Mouse (Mus musculus) Muller cell, postnatal 12 days (primary cell): ENCODE measurements around the gene Mov10l1.

Experiments
- DNase-seq: peaks from one replicate; pipeline ENCODE4 v3.0.0-alpha.2; 2015; ENCODE audit errors: inconsistent ontology term

The Mov10l1 gene

GRCm38 (mm10) chr15:88982534-88983079 lies at the start of gene Mov10l1:
Mov10l1 (plus strand) TSS chr15:88982909.
- no peak for DNase-seq

GRCm38 (mm10) chr15:88934141-88934540 lies 48.6 kb upstream of the Mov10l1 start:
- DNase-seq: peak; percentile 11

GRCm38 (mm10) chr15:88936619-88937290 lies 46.0 kb upstream of the Mov10l1 start:
- DNase-seq: peak; percentile 56

- no peak for DNase-seq
These were observed 45.4 kb upstream of the Mov10l1 start for GRCm38 (mm10) chr15:88937291-88937650.

- DNase-seq: no peak
These were observed 39.9 kb upstream of the Mov10l1 start for GRCm38 (mm10) chr15:88942783-88943182.

- DNase-seq: peak; percentile 59
These were observed 38.7 kb upstream of the Mov10l1 start for GRCm38 (mm10) chr15:88943896-88944551.

GRCm38 (mm10) chr15:88946851-88947250 lies 35.9 kb upstream of the Mov10l1 start:
- DNase-seq: no peak

GRCm38 (mm10) chr15:88951246-88951645 lies 31.5 kb upstream of the Mov10l1 start:
- no peak for DNase-seq

- DNase-seq: peak; percentile 4
These were observed 28.2 kb upstream of the Mov10l1 start, which contains the start of gene Ttll8 for GRCm38 (mm10) chr15:88954368-88955072. Ttll8 (minus strand) TSS chr15:88954418.

GRCm38 (mm10) chr15:88955342-88955741 lies 27.4 kb upstream of the Mov10l1 start:
- DNase-seq: no peak

GRCm38 (mm10) chr15:88957522-88957921 lies 25.2 kb upstream of the Mov10l1 start:
- peak; percentile 68 for DNase-seq

- no peak for DNase-seq
These were observed 18.6 kb upstream of the Mov10l1 start for GRCm38 (mm10) chr15:88964070-88964578.

- no peak for DNase-seq
These were observed 10.4 kb upstream of the Mov10l1 start for GRCm38 (mm10) chr15:88972300-88972699.

GRCm38 (mm10) chr15:88978281-88979137 lies 4.2 kb upstream of the Mov10l1 start, which contains the start of gene Mlc1:
Mlc1 (minus strand) TSS chr15:88979007.
- DNase-seq: peak; percentile 91

GRCm38 (mm10) chr15:88979138-88979446 lies 3.6 kb upstream of the Mov10l1 start:
- no peak for DNase-seq

GRCm38 (mm10) chr15:88989236-88989635 lies 6.5 kb downstream of the Mov10l1 start:
- no peak for DNase-seq

- DNase-seq: no peak
These were observed 15.9 kb downstream of the Mov10l1 start for GRCm38 (mm10) chr15:88998636-88999035.

GRCm38 (mm10) chr15:88999124-88999523 lies 16.4 kb downstream of the Mov10l1 start:
- DNase-seq: peak; percentile 16

- no peak for DNase-seq
These were observed 17.7 kb downstream of the Mov10l1 start for GRCm38 (mm10) chr15:89000367-89000766.

GRCm38 (mm10) chr15:89001245-89001644 lies 18.5 kb downstream of the Mov10l1 start:
- no peak for DNase-seq

GRCm38 (mm10) chr15:89007002-89007401 lies 24.3 kb downstream of the Mov10l1 start:
- no peak for DNase-seq
